Mouse (Mus musculus): ENCODE data around the gene Stox2. TPM values are rescaled to one million over a fixed set of nuclear protein-coding genes. Genes with fewer than 3 reads are reported as not detected.

The Stox2 gene
- polyA plus RNA-seq, 1 experiment from 2014 or later: 46.7 TPM

- Histone ChIP-seq H3K4me2 (peak overlapping the region; percentile 11; the same call in 1 of the 2 replicates), H3K27ac (no peak overlapping the region), H3K9ac (no peak overlapping the region), H3K9me3 (replicated peaks) (no peaks in the 10 kb centered on the region), H3K4me3 (no peak overlapping the region), H3K27me3 (no peaks in the 10 kb centered on the region), H3K4me1 (peaks cover 25% of the 10 kb centered on the region), H3K36me3 (ENCODE audit: poor library complexity, severe bottlenecking) (no peaks in the 10 kb centered on the region)
- peak; percentile 50; the same call in 1 of the 2 replicates for ATAC-seq
- WGBS: 25% methylated on average over 3 of the region's 3 CpGs
Measured at GRCm38 (mm10) chr8:47371081-47371480, 75.1 kb downstream of the Stox2 start.

GRCm38 (mm10) chr8:47370421-47371080, 75.6 kb downstream of the Stox2 start:
- 25% methylated on average over 15 of the region's 15 CpGs for WGBS
- no peaks in the 10 kb centered on the region for H3K9me3 ChIP-seq (replicated peaks)
- no peaks in the 10 kb centered on the region for H3K36me3 ChIP-seq (ENCODE audit: poor library complexity, severe bottlenecking)
- no peak overlapping the region for H3K27ac ChIP-seq
- no peaks in the 10 kb centered on the region for H3K27me3 ChIP-seq
- H3K4me1 ChIP-seq: peaks cover 25% of the 10 kb centered on the region
- no peak overlapping the region for H3K9ac ChIP-seq
- H3K4me2 ChIP-seq: peak overlapping the region; percentile 15; the same call in 1 of the 2 replicates
- no peak overlapping the region for H3K4me3 ChIP-seq
- peak; percentile 82 for ATAC-seq

GRCm38 (mm10) chr8:47369949-47370348, 76.2 kb downstream of the Stox2 start:
- WGBS: 80% methylated on average over 15 of the region's 15 CpGs
- H3K27ac ChIP-seq: no peak overlapping the region
- H3K36me3 ChIP-seq (ENCODE audit: poor library complexity, severe bottlenecking): no peaks in the 10 kb centered on the region
- ATAC-seq: no peak
- H3K27me3 ChIP-seq: no peaks in the 10 kb centered on the region
- peak overlapping the region; percentile 34 for H3K4me2 ChIP-seq
- no peak overlapping the region for H3K4me3 ChIP-seq
- H3K4me1 ChIP-seq: peaks cover 25% of the 10 kb centered on the region
- H3K9me3 ChIP-seq (replicated peaks): no peaks in the 10 kb centered on the region
- H3K9ac ChIP-seq: no peak overlapping the region

GRCm38 (mm10) chr8:47369044-47369769, 77.0 kb downstream of the Stox2 start:
- Histone ChIP-seq H3K9ac (no peak overlapping the region), H3K9me3 (replicated peaks) (no peaks in the 10 kb centered on the region), H3K27ac (no peak overlapping the region), H3K4me3 (no peak overlapping the region), H3K36me3 (ENCODE audit: poor library complexity, severe bottlenecking) (no peaks in the 10 kb centered on the region), H3K4me1 (peaks cover 25% of the 10 kb centered on the region), H3K27me3 (no peaks in the 10 kb centered on the region), H3K4me2 (peak overlapping the region; percentile 34)
- 65% methylated on average over 16 of the region's 16 CpGs for WGBS
- no peak for ATAC-seq

- ATAC-seq: no peak
- WGBS: 89% methylated on average over 6 of the region's 6 CpGs
Measured at GRCm38 (mm10) chr8:47367029-47367428, 79.1 kb downstream of the Stox2 start.

GRCm38 (mm10) chr8:47363271-47363670, 82.9 kb downstream of the Stox2 start:
- Histone ChIP-seq H3K27me3 (no peaks in the 10 kb centered on the region), H3K9ac (no peak overlapping the region), H3K4me1 (0 out of 2 replicates have a peak, but pooled peaks cover 10% of the 10 kb centered on the region), H3K9me3 (replicated peaks) (no peaks in the 10 kb centered on the region), H3K4me2 (no peak overlapping the region), H3K36me3 (ENCODE audit: poor library complexity, severe bottlenecking) (no peaks in the 10 kb centered on the region), H3K27ac (no peak overlapping the region), H3K4me3 (no peak overlapping the region)
- no peak for ATAC-seq
- 64% methylated on average over 8 of the region's 8 CpGs for WGBS

More at GRCm38 (mm10) chr8:47367029-47367428, 79.1 kb downstream of the Stox2 start:
- H3K36me3 ChIP-seq (ENCODE audit: poor library complexity, severe bottlenecking): no peaks in the 10 kb centered on the region
- H3K9me3 ChIP-seq (replicated peaks): no peaks in the 10 kb centered on the region
- peaks cover 33% of the 10 kb centered on the region for H3K4me1 ChIP-seq
- H3K4me3 ChIP-seq: no peak overlapping the region
- no peaks in the 10 kb centered on the region for H3K27me3 ChIP-seq
- no peak overlapping the region for H3K9ac ChIP-seq
- H3K4me2 ChIP-seq: no peak overlapping the region
- no peak overlapping the region for H3K27ac ChIP-seq

- WGBS: 47% methylated on average over 8 of the region's 8 CpGs
Measured at GRCm38 (mm10) chr8:47355340-47355906, 90.7 kb downstream of the Stox2 start.

GRCm38 (mm10) chr8:47354523-47355168, 91.5 kb downstream of the Stox2 start:
- Histone ChIP-seq H3K9ac (no peak overlapping the region), H3K36me3 (ENCODE audit: poor library complexity, severe bottlenecking) (no peaks in the 10 kb centered on the region), H3K4me2 (no peak overlapping the region; the same call in 1 of the 2 replicates), H3K9me3 (replicated peaks) (no peaks in the 10 kb centered on the region), H3K4me1 (peaks cover 51% of the 10 kb centered on the region), H3K27me3 (no peaks in the 10 kb centered on the region), H3K27ac (peak overlapping the region; percentile 80), H3K4me3 (no peak overlapping the region)
- 48% methylated on average over 12 of the region's 12 CpGs for WGBS
- peak; percentile 39 for ATAC-seq

More at GRCm38 (mm10) chr8:47355340-47355906, 90.7 kb downstream of the Stox2 start:
- no peaks in the 10 kb centered on the region for H3K9me3 ChIP-seq (replicated peaks)
- peak overlapping the region; percentile 34; the same call in 1 of the 2 replicates for H3K4me2 ChIP-seq
- H3K4me1 ChIP-seq: peaks cover 50% of the 10 kb centered on the region
- peak; percentile 76 for ATAC-seq
- no peak overlapping the region for H3K4me3 ChIP-seq
- no peaks in the 10 kb centered on the region for H3K27me3 ChIP-seq
- H3K36me3 ChIP-seq (ENCODE audit: poor library complexity, severe bottlenecking): no peaks in the 10 kb centered on the region
- no peak overlapping the region for H3K9ac ChIP-seq
- peak overlapping the region; percentile 80 for H3K27ac ChIP-seq

- WGBS: 61% methylated on average over 21 of the region's 21 CpGs
- Histone ChIP-seq H3K4me3 (no peak overlapping the region), H3K27ac (0 out of 2 replicates have a peak overlapping the region, but pooled peaks have one; percentile 14), H3K9ac (no peak overlapping the region), H3K9me3 (replicated peaks) (no peaks in the 10 kb centered on the region), H3K36me3 (ENCODE audit: poor library complexity, severe bottlenecking) (no peaks in the 10 kb centered on the region), H3K4me2 (peak overlapping the region; percentile 4; the same call in 1 of the 2 replicates), H3K4me1 (peaks cover 67% of the 10 kb centered on the region), H3K27me3 (no peaks in the 10 kb centered on the region)
- ATAC-seq: no peak
Measured at GRCm38 (mm10) chr8:47351914-47352701, 94.1 kb downstream of the Stox2 start.

- Histone ChIP-seq H3K27me3 (no peaks in the 10 kb centered on the region), H3K4me2 (no peak overlapping the region; the same call in 1 of the 2 replicates), H3K27ac (no peak overlapping the region), H3K4me1 (peaks cover 64% of the 10 kb centered on the region), H3K9me3 (replicated peaks) (no peaks in the 10 kb centered on the region), H3K9ac (no peak overlapping the region), H3K4me3 (no peak overlapping the region), H3K36me3 (ENCODE audit: poor library complexity, severe bottlenecking) (no peaks in the 10 kb centered on the region)
- 43% methylated on average over 8 of the region's 8 CpGs for WGBS
- no peak for ATAC-seq
Measured at GRCm38 (mm10) chr8:47349082-47349481, 97.1 kb downstream of the Stox2 start.

GRCm38 (mm10) chr8:47347809-47348208, 98.4 kb downstream of the Stox2 start:
- Histone ChIP-seq H3K9ac (no peak overlapping the region), H3K27me3 (no peaks in the 10 kb centered on the region), H3K4me2 (no peak overlapping the region), H3K36me3 (ENCODE audit: poor library complexity, severe bottlenecking) (no peaks in the 10 kb centered on the region), H3K4me1 (peaks cover 61% of the 10 kb centered on the region), H3K4me3 (no peak overlapping the region), H3K9me3 (replicated peaks) (no peaks in the 10 kb centered on the region), H3K27ac (no peak overlapping the region)
- ATAC-seq: no peak
- WGBS: 31% methylated on average over 6 of the region's 6 CpGs

Data from forebrain, embryonic 13.5 days (tissue).